Mouse (Mus musculus) heart, embryonic 11.5 days (tissue): ENCODE results near the gene Gpsm2. TPM values are rescaled to one million over a fixed set of nuclear protein-coding genes. Genes with fewer than 3 reads are reported as not detected.
A peak's percentile ranks its signal among the peaks of the same experiment; 100 is the strongest.

Experiments used
- ATAC-seq: fragments of 200-750 bp; cut with Nextera tagmentation; replicated peaks from 2 replicates; pipeline ENCODE4 v1.8.0; 2017; ENCODE audit warnings: moderate library complexity; ENCODE audit not compliant: insufficient number of reproducible peaks, low FRiP score, low TSS enrichment
- H3K27ac ChIP-seq: fragments of 300-500 bp; sonication (generic); 2 replicates; pipeline ENCODE4 v1.5.1; 2014; ENCODE audit warnings: mild to moderate bottlenecking, low read depth, low read length
- H3K27me3 ChIP-seq: fragments of 300-500 bp; sonication (generic); 2 replicates; pipeline ENCODE4 v1.6.1; 2014; ENCODE audit warnings: mild to moderate bottlenecking, low read length, mixed read lengths; ENCODE audit not compliant: control insufficient read depth, insufficient read depth
- H3K36me3 ChIP-seq: fragments of 300-500 bp; sonication (generic); 2 replicates; pipeline ENCODE4 v1.6.1; 2014; ENCODE audit warnings: mild to moderate bottlenecking, low read length, moderate library complexity, mixed read lengths; ENCODE audit not compliant: control insufficient read depth, insufficient read depth
- H3K4me1 ChIP-seq: fragments of 300-500 bp; sonication (generic); 2 replicates; pipeline ENCODE4 v1.6.1; 2014; ENCODE audit warnings: low read length; ENCODE audit not compliant: control insufficient read depth, insufficient read depth
- H3K4me2 ChIP-seq: fragments of 300-500 bp; sonication (generic); 2 replicates; pipeline ENCODE4 v1.6.1; 2014; ENCODE audit warnings: mild to moderate bottlenecking, moderate library complexity
- H3K4me3 ChIP-seq: fragments of 300-500 bp; sonication (generic); 2 replicates; pipeline ENCODE4 v1.5.1; 2014; ENCODE audit warnings: low read depth, low read length
- H3K9ac ChIP-seq: fragments of 300-500 bp; sonication (generic); 2 replicates; pipeline ENCODE4 v1.6.1; 2014; ENCODE audit warnings: mild to moderate bottlenecking, low read depth, low read length, moderate library complexity
- H3K9me3 ChIP-seq: fragments of 300-500 bp; sonication (generic); replicated peaks from 2 replicates; pipeline ENCODE4 v1.6.1; 2016; ENCODE audit warnings: low read length; ENCODE audit not compliant: control insufficient read depth
- WGBS: fragments of 180-500 bp; shearing (Covaris S2); extraction: QIAGEN DNeasy Blood & Tissue Kit; methylation state at CpG from one replicate; pipeline ENCODE4 v1.1.7; 2014; ENCODE audit not compliant: insufficient replicate concordance; 5-methylcytosine and 5-hydroxymethylcytosine counted together
- polyA plus RNA-seq: library from polyadenylated mRNA; unstranded; fragments of >200 nt; fragmentation: Nextera tagmentation; extraction: Ambion mirVana; gene quantifications from 2 replicates; pipeline ENCODE4 v1.2.1, GENCODE M21; 2014

The Gpsm2 gene
- polyA plus RNA-seq, 1 experiment from 2014 or later = 27.2 TPM

DNA sequence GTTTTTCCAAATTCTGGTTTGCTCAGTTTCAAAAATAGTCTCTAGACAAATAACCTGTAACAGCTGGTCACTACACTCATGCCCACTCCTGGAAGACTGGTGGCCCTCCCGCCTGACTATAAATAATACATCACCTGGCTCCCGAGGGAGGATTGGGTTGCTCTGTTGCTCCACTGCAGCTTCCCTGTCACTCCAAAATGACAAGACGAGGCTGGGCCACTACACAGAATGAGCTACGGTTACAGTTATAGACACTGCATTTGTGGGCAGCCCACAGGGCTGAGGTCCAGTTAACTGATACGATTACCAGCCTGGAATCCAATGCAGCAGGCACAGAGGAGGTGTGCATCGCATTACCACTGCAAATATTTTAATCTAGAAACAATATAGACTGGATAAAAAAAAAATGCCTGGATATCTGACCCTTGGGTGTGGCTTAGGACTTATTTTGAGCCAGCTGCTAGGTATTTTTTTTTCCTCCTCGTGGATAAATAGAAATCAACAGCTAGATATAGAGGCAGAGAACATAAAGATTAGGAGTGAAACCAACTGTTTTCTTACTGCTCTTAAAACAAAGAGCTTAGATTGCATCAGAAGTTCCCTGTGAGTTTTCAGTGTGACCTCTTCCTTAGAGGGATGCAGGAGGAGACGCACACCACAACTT lies 17.1 kb upstream of the Gpsm2 start, which contains the start of gene Aknad1:
TSS of gene Aknad1 (plus strand) at position 614 of the 664 bp plus-strand sequence.
- no peaks in the 10 kb centered on the region for H3K4me1 ChIP-seq
- ATAC-seq = no peak

DNA sequence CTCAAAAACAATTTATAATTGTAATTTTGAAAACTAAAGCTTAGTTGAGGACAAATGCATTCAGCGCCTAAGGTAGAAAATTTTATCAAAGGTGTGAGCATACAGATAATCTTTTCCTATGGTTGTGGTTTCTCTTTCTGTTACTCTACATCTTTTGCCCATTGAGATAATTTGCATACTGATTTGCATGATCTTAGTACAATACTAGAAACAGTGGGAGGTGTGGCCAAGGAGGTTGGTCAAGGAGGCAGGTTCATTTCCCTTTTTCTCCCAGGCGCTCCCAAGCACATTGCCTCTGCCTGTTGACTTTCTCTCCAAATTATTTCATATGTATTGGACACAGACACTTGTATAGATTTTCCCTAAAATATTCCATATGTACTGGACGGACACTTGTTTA lies 15.7 kb upstream of the Gpsm2 start:
- Histone ChIP-seq H3K9ac (no peak overlapping the region), H3K4me3 (no peak overlapping the region), H3K9me3 (no peaks in the 10 kb centered on the region), H3K36me3 (no peaks in the 10 kb centered on the region), H3K4me1 (no peaks in the 10 kb centered on the region), H3K4me2 (no peak overlapping the region), H3K27ac (no peak overlapping the region), H3K27me3 (no peaks in the 10 kb centered on the region)
- no peak for ATAC-seq
- 84% methylated on average over 3 of the region's 3 CpGs for WGBS

More for the DNA sequence above, 17.1 kb upstream of the Gpsm2 start, which contains the start of gene Aknad1:
- H3K9ac ChIP-seq = no peak within 1 kb of the TSS
- no peaks in the 10 kb centered on the region for H3K27me3 ChIP-seq
- H3K4me2 ChIP-seq = no peak within 1 kb of the TSS
- H3K36me3 ChIP-seq = no peaks in the 10 kb centered on the region
- H3K9me3 ChIP-seq = no peaks in the 10 kb centered on the region
- no peak within 1 kb of the TSS for H3K4me3 ChIP-seq
- H3K27ac ChIP-seq = no peak within 1 kb of the TSS
- WGBS = 58% methylated on average over 8 of the region's 8 CpGs

DNA sequence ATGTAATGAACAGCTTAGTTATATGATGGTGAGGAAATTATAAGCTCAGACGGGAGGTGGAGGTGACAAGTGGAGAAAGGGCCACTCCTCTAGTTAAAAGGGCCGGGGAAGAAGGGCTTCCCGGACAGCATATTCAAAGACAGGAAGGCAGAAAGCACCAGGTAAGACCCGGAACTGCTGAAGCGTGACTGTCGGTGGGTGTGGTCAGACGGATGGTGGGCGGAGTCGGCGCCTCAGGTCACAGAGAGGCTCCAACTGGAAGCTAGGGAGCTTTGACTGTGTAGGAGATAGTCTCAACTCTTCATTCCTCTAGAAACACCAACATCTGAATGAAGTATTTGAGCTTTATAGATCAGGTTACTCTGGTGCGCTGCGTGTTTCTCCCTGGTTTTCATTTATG lies 8.2 kb upstream of the Gpsm2 start:
- Histone ChIP-seq H3K27me3 (no peaks in the 10 kb centered on the region), H3K27ac (no peak overlapping the region), H3K36me3 (no peaks in the 10 kb centered on the region), H3K4me1 (no peaks in the 10 kb centered on the region), H3K4me2 (peak overlapping the region; percentile 36; the same call in 1 of the 2 replicates), H3K9ac (no peak overlapping the region), H3K9me3 (no peaks in the 10 kb centered on the region), H3K4me3 (no peak overlapping the region)
- WGBS = 31% methylated on average over 12 of the region's 12 CpGs
- no peak for ATAC-seq

DNA sequence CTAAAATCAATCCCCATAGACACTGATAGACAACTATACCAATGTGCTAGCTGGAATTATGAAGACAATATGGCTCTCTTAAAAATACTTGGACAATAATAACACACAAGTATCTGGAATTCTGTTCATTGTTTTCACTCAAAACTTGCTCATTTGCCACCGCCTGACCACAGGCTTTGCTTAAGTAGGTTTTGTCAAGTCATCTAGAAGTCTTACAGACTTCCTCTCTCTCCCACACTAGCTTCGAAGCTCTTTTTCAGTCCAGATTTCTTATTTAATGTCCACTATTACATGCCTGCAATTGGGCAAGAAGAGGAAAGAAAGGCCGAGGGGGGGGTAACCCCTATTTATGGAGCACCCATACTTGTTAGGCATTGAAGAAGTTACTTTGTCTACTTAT lies 5.7 kb upstream of the Gpsm2 start:
- H3K4me3 ChIP-seq = no peak overlapping the region
- H3K27ac ChIP-seq = no peak overlapping the region
- H3K27me3 ChIP-seq = no peaks in the 10 kb centered on the region
- H3K9me3 ChIP-seq = no peaks in the 10 kb centered on the region
- no peak overlapping the region for H3K4me2 ChIP-seq
- H3K9ac ChIP-seq = no peak overlapping the region
- WGBS = 86% methylated on average over 3 of the region's 3 CpGs
- ATAC-seq = no peak
- no peaks in the 10 kb centered on the region for H3K4me1 ChIP-seq
- no peaks in the 10 kb centered on the region for H3K36me3 ChIP-seq

DNA sequence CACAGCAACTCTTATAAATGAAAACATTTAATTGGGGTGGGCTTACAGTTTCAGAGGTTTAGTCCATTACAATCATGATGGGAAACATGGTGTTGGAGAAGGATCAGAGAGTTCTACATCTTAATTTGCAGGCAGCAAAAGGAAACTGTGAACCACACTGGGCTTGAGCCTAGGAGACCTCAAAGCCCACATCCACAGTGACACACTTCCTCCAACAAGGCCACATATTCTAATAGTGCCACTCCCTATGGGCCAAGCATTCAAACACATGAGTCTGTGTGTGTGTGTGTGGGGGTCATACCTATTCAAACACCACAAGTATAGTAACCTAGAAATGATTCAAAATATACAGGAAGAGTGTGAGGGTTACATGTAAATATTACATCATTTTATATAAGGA lies 5.2 kb upstream of the Gpsm2 start:
- ATAC-seq = no peak
- no peak overlapping the region for H3K4me2 ChIP-seq
- no peak overlapping the region for H3K9ac ChIP-seq
- no peaks in the 10 kb centered on the region for H3K36me3 ChIP-seq
- no peaks in the 10 kb centered on the region for H3K27me3 ChIP-seq
- no peaks in the 10 kb centered on the region for H3K4me1 ChIP-seq
- no peak overlapping the region for H3K4me3 ChIP-seq
- no peak overlapping the region for H3K27ac ChIP-seq
- H3K9me3 ChIP-seq = no peaks in the 10 kb centered on the region

DNA sequence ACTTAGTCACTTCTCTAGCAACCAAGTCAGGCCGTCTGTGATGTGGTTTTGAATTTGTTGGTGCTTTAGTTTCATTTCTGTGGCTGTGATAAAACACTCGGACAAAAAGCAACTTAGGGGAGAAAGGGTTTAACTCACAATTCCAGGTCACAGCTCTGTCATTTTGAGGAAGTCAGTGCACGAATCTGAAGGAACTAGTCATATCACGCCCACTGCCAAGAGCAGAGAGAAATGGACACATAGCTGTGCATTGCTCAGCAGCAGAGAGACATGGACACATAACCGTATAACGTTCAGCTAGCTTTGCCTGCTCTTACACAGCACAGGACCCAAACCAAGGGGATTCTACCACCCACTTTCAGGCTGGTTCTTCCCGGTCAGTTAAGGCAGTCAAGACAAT lies 4.3 kb upstream of the Gpsm2 start:
- no peak for ATAC-seq
- 86% methylated on average over 7 of the region's 7 CpGs for WGBS
- Histone ChIP-seq H3K4me1 (no peaks in the 10 kb centered on the region), H3K4me2 (no peak overlapping the region), H3K4me3 (no peak overlapping the region), H3K27me3 (no peaks in the 10 kb centered on the region), H3K9ac (no peak overlapping the region), H3K27ac (no peak overlapping the region), H3K36me3 (no peaks in the 10 kb centered on the region), H3K9me3 (no peaks in the 10 kb centered on the region)

DNA sequence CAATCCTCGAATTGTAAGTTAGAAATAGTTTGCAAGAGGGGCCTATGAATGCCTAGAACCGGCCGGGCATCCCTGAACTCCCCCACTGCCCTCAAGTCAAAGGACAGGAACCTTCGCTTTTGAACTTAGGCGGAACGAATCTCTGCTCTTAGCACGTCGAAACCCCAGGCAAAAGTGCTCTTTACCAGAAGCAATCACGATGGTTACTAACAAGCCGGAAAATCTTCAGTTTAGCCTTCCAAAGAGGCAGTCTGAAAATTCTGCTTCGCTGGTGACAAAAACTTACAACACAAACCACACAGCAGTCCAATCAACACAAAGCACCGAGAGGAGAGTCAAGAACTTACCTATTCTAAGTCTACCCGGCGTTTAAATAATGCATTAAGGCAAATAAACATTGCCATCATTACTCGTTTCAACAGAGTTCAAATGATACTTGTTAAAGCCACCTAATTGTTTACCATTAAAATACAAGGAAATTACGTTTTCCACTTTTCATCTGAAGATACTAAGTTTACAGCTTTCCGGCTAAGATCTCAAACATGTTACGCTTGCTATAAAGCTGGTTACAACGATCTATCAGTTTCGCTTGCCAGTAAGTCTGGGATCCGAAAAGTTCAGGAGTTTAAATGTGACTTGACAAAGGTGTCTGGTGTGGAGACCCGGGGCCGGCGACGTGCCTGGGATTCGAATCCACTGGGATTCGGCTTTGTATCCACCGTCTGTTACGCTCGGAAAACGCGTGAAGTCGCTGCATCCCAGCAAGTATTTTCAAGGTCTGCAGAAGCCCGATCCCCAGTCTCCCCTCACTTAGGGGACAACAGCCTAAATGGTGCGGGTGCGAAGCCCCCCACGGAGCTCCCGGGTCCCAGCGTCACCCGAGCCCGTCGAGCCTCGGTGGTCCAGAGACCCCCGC lies 775 bp downstream of the Gpsm2 start:
- H3K9me3 ChIP-seq = no peaks in the 10 kb centered on the region
- H3K4me1 ChIP-seq = 0 out of 2 replicates have a peak, but pooled peaks cover 6% of the 10 kb centered on the region
- H3K4me2 ChIP-seq = peak overlapping the region; percentile 79
- H3K27ac ChIP-seq = peak overlapping the region; percentile 84
- 1% methylated on average over 44 of the region's 44 CpGs for WGBS
- H3K36me3 ChIP-seq = no peaks in the 10 kb centered on the region
- peak overlapping the region; percentile 92 for H3K9ac ChIP-seq
- peak overlapping the region; percentile 83 for H3K4me3 ChIP-seq
- H3K27me3 ChIP-seq = no peaks in the 10 kb centered on the region
- no peak; the same call in 1 of the 2 replicates for ATAC-seq

DNA sequence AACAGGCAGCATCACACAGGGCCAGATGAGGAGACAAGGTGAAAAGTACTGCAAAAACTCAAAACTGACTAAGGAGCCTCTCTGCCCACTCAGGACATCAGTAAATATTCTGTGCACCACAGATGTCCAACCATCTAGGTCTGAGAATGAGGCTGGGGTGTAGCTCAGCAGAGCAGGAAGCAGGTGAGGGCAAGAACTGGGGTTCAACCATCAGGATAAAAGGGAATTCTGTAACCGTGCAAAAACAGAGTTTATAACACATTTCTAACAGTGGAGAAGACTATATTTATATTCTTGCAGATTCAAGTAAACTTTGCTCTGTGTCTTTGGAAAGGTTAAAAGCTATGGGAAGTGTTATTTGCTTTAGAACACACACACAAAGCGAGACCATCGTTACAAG lies 2.3 kb downstream of the Gpsm2 start:
- Histone ChIP-seq H3K9ac (no peak overlapping the region), H3K4me3 (no peak overlapping the region), H3K4me2 (no peak overlapping the region), H3K36me3 (no peaks in the 10 kb centered on the region), H3K27ac (no peak overlapping the region), H3K27me3 (no peaks in the 10 kb centered on the region), H3K9me3 (no peaks in the 10 kb centered on the region), H3K4me1 (0 out of 2 replicates have a peak, but pooled peaks cover 6% of the 10 kb centered on the region)
- WGBS = 93% methylated on average over 3 of the region's 3 CpGs
- ATAC-seq = no peak
